Mouse (Mus musculus) forebrain, embryonic 10.5 days (tissue): ENCODE data around the gene Sbno2. TPM values are rescaled to one million over a fixed set of nuclear protein-coding genes. Genes with fewer than 3 reads are reported as not detected.
"Not testable (repeated sequence)": the region's sequence is repeated elsewhere in the genome, so short reads cannot be mapped to it uniquely, and the experiment has no call there.

Source experiments
- DNase-seq: peaks from one replicate; pipeline ENCODE4 v3.0.0-alpha.2; 2017; ENCODE audit warnings: low spot score; ENCODE audit errors: extremely low spot score
- H3K27ac ChIP-seq: fragments of 300-500 bp; sonication (generic); 2 replicates; pipeline ENCODE4 v1.5.1; 2016; ENCODE audit warnings: mild to moderate bottlenecking
- H3K27me3 ChIP-seq: fragments of 300-500 bp; sonication (generic); 2 replicates; pipeline ENCODE4 v1.6.1; 2016; ENCODE audit warnings: mild to moderate bottlenecking; ENCODE audit not compliant: poor library complexity, severe bottlenecking
- H3K36me3 ChIP-seq: fragments of 300-500 bp; sonication (generic); replicated peaks from 2 replicates; pipeline ENCODE4 v1.6.1; 2016; ENCODE audit warnings: mild to moderate bottlenecking, moderate library complexity
- H3K4me1 ChIP-seq: fragments of 300-500 bp; sonication (generic); 2 replicates; pipeline ENCODE4 v1.6.1; 2016
- H3K4me3 ChIP-seq: fragments of 300-500 bp; sonication (generic); 2 replicates; pipeline ENCODE4 v1.5.1; 2016; ENCODE audit warnings: mild to moderate bottlenecking, moderate library complexity
- H3K9me3 ChIP-seq: fragments of 300-500 bp; sonication (generic); 2 replicates; pipeline ENCODE4 v1.6.1; 2016; ENCODE audit warnings: mild to moderate bottlenecking, moderate library complexity
- WGBS: fragments of 180-500 bp; shearing (Covaris S2); methylation state at CpG from one replicate; pipeline ENCODE4 v1.1.7; 2016; 5-methylcytosine and 5-hydroxymethylcytosine counted together
- polyA plus RNA-seq: library from polyadenylated mRNA; unstranded; fragments of >200 nt; fragmentation: Nextera tagmentation; extraction: Ambion mirVana; gene quantifications from 2 replicates; pipeline ENCODE4 v1.2.1, GENCODE M21; 2016

Sbno2 gene
- polyA plus RNA-seq, 1 experiment from 2014 or later: 15.6 TPM

- DNase-seq: no peak
- H3K27ac ChIP-seq: 0 out of 2 replicates have a peak overlapping the region, but pooled peaks have one; percentile 25
- 86% methylated on average over 5 of the region's 5 CpGs for WGBS
- no peaks in the 10 kb centered on the region for H3K27me3 ChIP-seq
- H3K4me1 ChIP-seq: peaks cover 58% of the 10 kb centered on the region
- peaks cover 51% of the 10 kb centered on the region for H3K36me3 ChIP-seq
- no peaks in the 10 kb centered on the region for H3K9me3 ChIP-seq
- H3K4me3 ChIP-seq: peak overlapping the region; percentile 90
Measured at GRCm38 (mm10) chr10:80055364-80055763, 50.0 kb downstream of the Sbno2 start.

DNA sequence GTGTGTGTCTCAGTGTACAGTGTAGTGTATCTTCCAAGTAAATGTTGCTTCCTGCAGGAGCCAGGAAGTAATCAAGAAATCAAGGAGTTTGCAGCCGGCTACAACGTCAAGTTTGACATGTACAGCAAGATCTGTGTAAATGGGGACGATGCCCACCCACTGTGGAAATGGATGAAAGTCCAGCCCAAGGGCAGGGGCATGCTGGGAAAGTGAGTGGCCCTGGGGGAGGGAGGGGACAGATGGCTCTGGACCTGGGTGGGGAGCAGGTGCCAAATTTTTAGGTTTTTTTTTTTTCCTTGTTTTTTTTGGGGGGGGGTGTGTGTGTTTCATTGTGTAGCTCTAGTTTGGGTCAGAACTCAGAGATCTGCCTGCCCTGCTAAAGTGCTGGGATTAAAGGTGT, 50.5 kb downstream of the Sbno2 start:
- DNase-seq, H3K9me3 ChIP-seq, H3K27me3 ChIP-seq: not testable (repeated sequence)
- Histone ChIP-seq H3K4me1 (peaks cover 62% of the 10 kb centered on the region), H3K27ac (peak overlapping the region; percentile 98; the same call in 1 of the 2 replicates), H3K36me3 (peaks cover 47% of the 10 kb centered on the region), H3K4me3 (peak overlapping the region; percentile 90)
- 69% methylated on average over 3 of the region's 3 CpGs for WGBS

DNA sequence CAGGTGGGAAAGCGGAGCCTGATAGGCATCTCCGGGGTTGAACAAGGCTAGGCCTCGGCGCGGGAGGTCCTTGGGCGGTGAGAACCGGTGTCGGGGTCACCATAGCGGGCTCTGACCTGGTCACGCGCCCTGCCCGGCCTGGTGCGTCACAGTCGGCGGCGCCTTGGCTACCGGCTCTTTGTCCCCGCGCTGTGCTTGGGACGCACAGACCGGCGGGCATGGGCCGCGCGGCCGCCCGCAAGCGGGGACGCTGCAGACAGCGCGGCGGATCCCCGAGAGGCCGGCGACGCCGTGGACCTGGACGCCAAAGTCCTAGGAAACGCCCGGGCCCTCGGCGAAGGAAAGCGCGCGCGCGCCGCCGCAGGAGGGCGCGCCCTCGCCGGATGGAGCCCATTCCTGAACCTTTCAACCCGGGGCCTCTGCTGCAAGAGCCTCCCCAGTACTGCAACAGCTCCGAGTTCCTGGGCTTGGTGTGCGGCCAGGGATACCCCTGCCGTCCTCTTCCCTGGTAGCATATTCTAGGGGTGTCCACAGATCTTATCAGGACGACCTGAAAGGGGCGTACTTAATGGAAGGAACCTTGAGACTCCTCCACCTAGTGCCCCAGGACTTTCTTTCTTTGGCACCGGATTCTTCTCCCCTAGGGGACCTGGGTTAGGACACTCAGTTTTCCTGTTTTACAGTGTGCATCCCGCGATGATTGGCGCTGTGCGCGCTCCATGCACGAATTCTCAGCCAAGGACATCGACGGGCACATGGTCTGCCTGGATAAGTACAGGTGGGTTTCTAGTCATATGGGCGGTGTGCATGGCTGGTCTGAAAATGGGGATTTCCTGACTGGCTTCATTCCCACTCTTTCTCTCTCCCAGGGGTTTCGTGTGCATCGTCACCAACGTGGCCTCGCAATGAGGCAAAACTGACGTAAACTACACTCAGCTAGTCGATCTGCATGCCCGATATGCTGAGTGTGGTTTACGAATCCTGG, 51.2 kb downstream of the Sbno2 start:
- WGBS: 3% methylated on average over 77 of the region's 77 CpGs
- peaks cover 70% of the 10 kb centered on the region for H3K4me1 ChIP-seq

DNA sequence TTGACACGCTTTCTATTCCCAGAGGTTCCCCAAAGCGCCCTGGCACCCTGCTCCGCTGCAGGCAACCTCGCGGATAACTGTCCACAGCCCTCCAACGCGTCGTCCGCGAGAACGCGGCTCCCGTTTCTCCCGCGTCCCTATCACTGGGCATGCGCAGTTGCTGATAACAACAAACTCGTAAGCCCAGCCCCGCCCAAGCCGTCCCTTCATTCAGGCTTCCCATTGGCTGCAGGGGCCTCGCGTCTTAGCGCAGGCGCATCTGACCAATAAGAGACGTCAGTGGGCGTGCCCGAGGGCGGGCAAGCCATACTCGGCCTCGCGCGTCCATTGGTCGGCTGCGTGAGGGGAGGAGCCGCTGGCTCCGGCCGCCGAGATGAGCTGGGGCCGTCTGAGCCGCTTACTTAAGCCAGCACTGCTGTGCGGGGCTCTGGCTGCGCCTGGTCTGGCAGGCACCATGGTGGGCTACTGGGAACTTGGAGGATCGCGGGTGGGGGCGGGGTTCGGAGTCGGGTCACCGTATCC, 52.1 kb downstream of the Sbno2 start:
- no peaks in the 10 kb centered on the region for H3K9me3 ChIP-seq
- peaks cover 78% of the 10 kb centered on the region for H3K4me1 ChIP-seq
- H3K36me3 ChIP-seq: peaks cover 32% of the 10 kb centered on the region
- H3K27ac ChIP-seq: peak overlapping the region; percentile 98
- H3K27me3 ChIP-seq: no peaks in the 10 kb centered on the region
- under 1% methylated on average over 47 of the region's 47 CpGs for WGBS
- peak; percentile 100 for DNase-seq
- peak overlapping the region; percentile 90 for H3K4me3 ChIP-seq

More for the DNA sequence above, 51.2 kb downstream of the Sbno2 start:
- peak overlapping the region; percentile 90 for H3K4me3 ChIP-seq
- H3K36me3 ChIP-seq: peaks cover 39% of the 10 kb centered on the region
- H3K27ac ChIP-seq: peak overlapping the region; percentile 98
- DNase-seq: peak; percentile 70
- H3K9me3 ChIP-seq: no peaks in the 10 kb centered on the region
- H3K27me3 ChIP-seq: no peaks in the 10 kb centered on the region

- 80% methylated on average over 5 of the region's 5 CpGs for WGBS
- Histone ChIP-seq H3K27me3 (peaks cover 3% of the 10 kb centered on the region; the same call in 1 of the 2 replicates), H3K4me3 (peak overlapping the region; percentile 90; the same call in 1 of the 2 replicates), H3K27ac (peak overlapping the region; percentile 82), H3K36me3 (peaks cover 23% of the 10 kb centered on the region), H3K9me3 (no peaks in the 10 kb centered on the region), H3K4me1 (peaks cover 83% of the 10 kb centered on the region)
- DNase-seq: no peak
Measured at GRCm38 (mm10) chr10:80052374-80052764, 53.0 kb downstream of the Sbno2 start.

DNA sequence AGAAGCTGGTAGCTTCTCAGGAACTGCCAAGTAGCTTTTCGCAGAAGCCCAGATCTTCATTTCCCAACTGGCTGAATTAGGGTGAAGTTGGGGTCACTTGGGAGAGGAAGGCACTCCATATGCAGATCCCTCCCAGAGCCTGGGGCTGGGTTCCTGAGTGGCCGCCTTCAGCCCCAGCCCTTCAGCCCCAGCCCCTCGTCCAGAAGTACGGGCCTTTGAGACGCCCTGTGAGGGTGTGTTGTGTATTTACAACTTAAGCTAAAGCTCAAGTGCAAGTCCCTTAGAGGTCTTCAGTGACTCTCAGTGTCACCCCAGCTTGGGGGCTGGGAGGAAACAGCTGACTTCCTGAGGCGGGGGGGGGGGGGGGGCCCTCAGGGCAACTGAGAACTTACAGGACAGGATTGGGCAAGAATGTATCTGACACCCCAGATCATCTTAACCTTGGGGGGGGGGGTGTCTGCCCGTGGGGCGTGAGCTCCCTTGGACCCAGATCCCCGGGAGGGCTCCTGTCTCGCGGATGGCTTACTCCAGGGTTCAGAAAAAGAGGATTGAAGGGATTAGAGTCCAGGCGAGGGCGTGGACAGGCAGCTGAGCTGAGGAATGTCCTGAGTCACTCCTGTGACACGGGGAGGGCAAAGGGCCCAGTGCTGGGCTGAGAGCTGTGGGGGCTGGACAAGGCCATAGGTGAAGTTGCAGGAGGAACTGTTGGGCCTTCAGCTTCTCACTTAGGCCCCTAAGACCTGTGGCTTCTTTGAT, 53.6 kb downstream of the Sbno2 start:
- peaks cover 17% of the 10 kb centered on the region for H3K36me3 ChIP-seq
- DNase-seq: no peak
- H3K9me3 ChIP-seq: no peaks in the 10 kb centered on the region
- peaks cover 8% of the 10 kb centered on the region; the same call in 1 of the 2 replicates for H3K27me3 ChIP-seq
- peak overlapping the region; percentile 82 for H3K27ac ChIP-seq
- peak overlapping the region; percentile 13; the same call in 1 of the 2 replicates for H3K4me3 ChIP-seq
- 13% methylated on average over 14 of the region's 14 CpGs for WGBS
- peaks cover 89% of the 10 kb centered on the region for H3K4me1 ChIP-seq

DNA sequence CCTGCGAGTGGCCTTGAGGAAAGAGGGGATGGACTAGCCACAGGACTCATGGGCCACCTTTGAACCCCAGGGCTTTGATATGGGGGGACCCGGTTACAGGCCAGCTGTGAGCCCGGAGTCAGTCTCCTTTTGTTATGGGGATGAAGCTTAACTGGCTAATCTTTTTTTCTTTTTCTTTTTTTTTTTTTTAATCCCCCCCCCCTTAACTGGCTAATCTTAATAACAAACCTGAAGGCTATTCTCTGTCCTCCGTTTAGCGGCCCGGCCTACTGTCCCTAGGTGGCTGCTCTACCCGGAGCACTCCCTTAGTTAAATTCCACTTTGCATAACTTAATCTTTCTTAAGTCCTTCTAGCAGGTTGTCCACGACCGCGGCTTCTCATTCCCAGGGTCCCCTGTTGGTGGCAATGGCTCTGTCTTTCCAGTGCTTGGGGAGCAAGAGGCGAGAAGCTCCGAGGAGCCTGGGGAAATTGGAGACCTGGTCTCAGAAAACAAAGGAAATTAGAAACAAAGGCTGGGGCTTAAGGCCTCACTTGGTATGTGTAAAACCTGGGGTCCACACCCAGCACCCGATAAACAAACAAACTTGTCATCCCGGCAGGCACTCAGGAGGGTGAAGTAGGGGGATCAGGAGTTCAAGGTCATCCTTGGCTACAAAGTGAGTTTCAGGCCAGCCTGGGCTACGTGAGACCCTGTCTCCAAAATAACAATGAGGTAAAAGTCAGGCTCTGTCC, 54.3 kb downstream of the Sbno2 start:
- Histone ChIP-seq H3K4me3 (peak overlapping the region; percentile 13; the same call in 1 of the 2 replicates), H3K4me1 (peaks cover 90% of the 10 kb centered on the region), H3K27ac (peak overlapping the region; percentile 82), H3K27me3 (peaks cover 12% of the 10 kb centered on the region; the same call in 1 of the 2 replicates), H3K9me3 (no peaks in the 10 kb centered on the region), H3K36me3 (peaks cover 10% of the 10 kb centered on the region)
- 9% methylated on average over 15 of the region's 15 CpGs for WGBS
- no peak for DNase-seq

GRCm38 (mm10) chr10:80050244-80050643, 55.1 kb downstream of the Sbno2 start:
- Histone ChIP-seq H3K4me3 (no peak overlapping the region; the same call in 1 of the 2 replicates), H3K27me3 (peaks cover 12% of the 10 kb centered on the region; the same call in 1 of the 2 replicates), H3K36me3 (peaks cover 2% of the 10 kb centered on the region), H3K27ac (peak overlapping the region; percentile 82), H3K9me3 (no peaks in the 10 kb centered on the region), H3K4me1 (peaks cover 86% of the 10 kb centered on the region)
- no peak for DNase-seq
- 15% methylated on average over 6 of the region's 6 CpGs for WGBS

DNA sequence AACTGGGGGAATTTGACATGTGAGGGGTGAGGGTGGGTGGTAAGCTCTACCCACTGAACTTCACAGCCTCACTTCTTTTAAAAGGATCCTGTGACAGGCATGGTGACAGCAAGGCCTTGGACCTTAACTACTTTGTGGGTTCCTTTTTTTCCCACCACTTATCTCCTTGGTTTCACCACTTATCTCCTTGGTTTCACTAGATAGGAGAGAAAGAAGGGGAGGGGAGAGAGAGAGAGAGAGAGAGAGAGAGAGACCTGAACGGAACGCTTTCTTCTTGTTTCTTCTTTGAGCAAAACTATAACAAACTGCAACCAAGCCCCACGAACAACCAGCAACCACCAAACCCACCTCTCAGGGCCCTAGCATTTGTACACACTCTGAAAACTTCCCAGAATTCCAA, 56.5 kb downstream of the Sbno2 start:
- no peak for DNase-seq
- H3K27me3 ChIP-seq: peaks cover 12% of the 10 kb centered on the region; the same call in 1 of the 2 replicates
- 58% methylated on average over 3 of the region's 3 CpGs for WGBS
- peak overlapping the region; percentile 84 for H3K27ac ChIP-seq
- peaks cover 77% of the 10 kb centered on the region for H3K4me1 ChIP-seq
- H3K4me3 ChIP-seq: peak overlapping the region; percentile 6; the same call in 1 of the 2 replicates
- no peaks in the 10 kb centered on the region for H3K9me3 ChIP-seq
- no peaks in the 10 kb centered on the region for H3K36me3 ChIP-seq

DNA sequence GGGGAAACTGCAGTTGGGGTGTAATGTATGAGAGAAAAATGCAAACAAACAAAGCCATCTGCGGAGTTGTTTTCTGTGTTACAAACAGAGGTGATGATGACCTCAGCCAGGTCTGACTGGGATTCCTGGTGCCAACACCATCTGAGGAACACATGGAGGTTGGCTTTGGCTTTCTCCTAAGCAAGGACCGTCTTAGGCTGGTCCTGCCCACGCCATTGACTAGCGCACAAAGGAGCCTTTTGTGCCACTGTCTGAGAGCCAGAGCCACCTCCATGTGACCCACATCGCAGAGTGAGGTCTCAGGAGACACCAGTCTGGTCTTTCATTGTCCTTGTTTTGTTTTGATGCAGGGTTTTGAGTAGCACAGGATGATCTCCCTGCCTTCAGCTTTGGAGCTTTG, 57.0 kb downstream of the Sbno2 start:
- Histone ChIP-seq H3K4me1 (peaks cover 77% of the 10 kb centered on the region), H3K27me3 (peaks cover 12% of the 10 kb centered on the region; the same call in 1 of the 2 replicates), H3K36me3 (no peaks in the 10 kb centered on the region), H3K4me3 (peak overlapping the region; percentile 20; the same call in 1 of the 2 replicates), H3K27ac (peak overlapping the region; percentile 84), H3K9me3 (no peaks in the 10 kb centered on the region)
- no peak for DNase-seq
- WGBS: 8% methylated on average over 5 of the region's 5 CpGs

- 37% methylated on average over 9 of the region's 9 CpGs for WGBS
Measured at GRCm38 (mm10) chr10:80047041-80047565, 58.3 kb downstream of the Sbno2 start, which contains the start of gene Gpx4. Gene Gpx4 (plus strand): TSS chr10:80047166.

More at GRCm38 (mm10) chr10:80047041-80047565, 58.3 kb downstream of the Sbno2 start, which contains the start of gene Gpx4:
- Histone ChIP-seq H3K27me3 (peaks cover 12% of the 10 kb centered on the region; the same call in 1 of the 2 replicates), H3K4me1 (peaks cover 65% of the 10 kb centered on the region), H3K4me3 (0 out of 2 replicates have a peak within 1 kb of the TSS, but pooled peaks have one; percentile 20), H3K27ac (peak within 1 kb of the TSS; percentile 84), H3K36me3 (no peaks in the 10 kb centered on the region), H3K9me3 (no peaks in the 10 kb centered on the region)
- no peak for DNase-seq
